Mouse (Mus musculus) neural tube, embryonic 13.5 days (tissue): ENCODE measurements around the gene Gpd1. TPM values are rescaled to one million over a fixed set of nuclear protein-coding genes. Genes with fewer than 3 reads are reported as not detected.
A peak's percentile ranks its signal among the peaks of the same experiment; 100 is the strongest.
"Not testable (repeated sequence)": the region's sequence is repeated elsewhere in the genome, so short reads cannot be mapped to it uniquely, and the experiment has no call there.

Experiments
- ATAC-seq: fragments of 200-750 bp; cut with Nextera tagmentation; 2 replicates; pipeline ENCODE4 v1.8.0; 2017; ENCODE audit warnings: low read depth, mild to moderate bottlenecking, moderate TSS enrichment, moderate library complexity
- H3K27ac ChIP-seq: fragments of 300-500 bp; sonication (generic); replicated peaks from 2 replicates; pipeline ENCODE4 v1.5.1; 2015; ENCODE audit warnings: moderate library complexity, mild to moderate bottlenecking, inconsistent platforms
- H3K27me3 ChIP-seq: fragments of 300-500 bp; sonication (generic); 2 replicates; pipeline ENCODE4 v1.6.1; 2015; ENCODE audit warnings: mild to moderate bottlenecking, inconsistent platforms
- H3K36me3 ChIP-seq: fragments of 300-500 bp; sonication (generic); 2 replicates; pipeline ENCODE4 v1.6.1; 2015; ENCODE audit warnings: mild to moderate bottlenecking, inconsistent platforms
- H3K4me1 ChIP-seq: fragments of 300-500 bp; sonication (generic); replicated peaks from 2 replicates; pipeline ENCODE4 v1.6.1; 2015; ENCODE audit warnings: inconsistent platforms
- H3K4me2 ChIP-seq: fragments of 300-500 bp; sonication (generic); 2 replicates; pipeline ENCODE4 v1.6.1; 2015; ENCODE audit warnings: inconsistent platforms, mild to moderate bottlenecking, moderate library complexity
- H3K4me3 ChIP-seq: fragments of 300-500 bp; sonication (generic); 2 replicates; pipeline ENCODE4 v1.5.1; 2015; ENCODE audit warnings: mild to moderate bottlenecking, inconsistent platforms
- H3K9ac ChIP-seq: fragments of 300-500 bp; sonication (generic); 2 replicates; pipeline ENCODE4 v1.6.1; 2015; ENCODE audit warnings: moderate library complexity, mild to moderate bottlenecking, inconsistent platforms
- H3K9me3 ChIP-seq: fragments of 300-500 bp; sonication (generic); 2 replicates; pipeline ENCODE4 v1.6.1; 2016; ENCODE audit warnings: inconsistent platforms
- WGBS: fragments of 180-500 bp; shearing (Covaris S2); methylation state at CpG from one replicate; pipeline ENCODE4 v1.1.7; 2015; 5-methylcytosine and 5-hydroxymethylcytosine counted together
- polyA plus RNA-seq: library from polyadenylated mRNA; unstranded; fragments of >200 nt; fragmentation: Nextera tagmentation; extraction: Ambion mirVana; gene quantifications from 2 replicates; pipeline ENCODE4 v1.2.1, GENCODE M21; 2015

Gpd1 gene
- polyA plus RNA-seq, 1 experiment from 2014 or later = 1.8 TPM

DNA sequence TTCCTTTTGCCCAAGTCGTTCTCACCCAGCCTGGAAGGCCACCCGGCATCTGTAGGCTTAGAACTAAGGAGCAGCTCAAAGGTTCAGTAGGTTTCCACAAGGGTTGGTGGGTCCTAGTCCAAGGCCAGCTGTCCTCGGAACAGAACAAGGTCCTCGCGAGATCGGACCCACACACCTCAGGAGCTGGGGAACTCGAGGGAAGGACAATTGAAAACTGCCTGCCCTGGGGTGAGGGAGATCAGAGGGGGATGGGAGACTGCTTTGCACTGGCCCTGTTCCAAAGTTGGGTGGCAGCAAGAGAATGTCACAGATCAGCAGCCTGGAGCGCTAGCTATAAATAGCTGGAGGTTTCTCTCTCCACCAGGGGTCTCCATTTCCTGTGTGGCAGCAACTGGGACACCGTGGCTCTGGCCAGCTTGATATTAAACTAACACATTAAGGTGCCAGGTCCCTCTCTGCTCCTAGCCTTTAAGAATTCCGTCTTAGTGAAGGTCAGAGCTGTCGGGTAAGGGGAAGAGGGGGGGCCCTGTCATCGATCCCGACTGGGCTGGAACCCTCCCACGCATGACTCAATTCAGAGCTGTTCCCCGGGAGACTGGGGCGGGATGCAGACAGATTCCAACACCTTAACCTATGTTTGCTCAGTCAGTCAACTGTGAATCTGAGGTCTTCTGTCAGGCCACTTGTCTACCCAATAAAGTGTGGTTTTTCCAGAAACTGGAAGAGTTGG, 7.1 kb downstream of the Gpd1 start:
- peak; percentile 20 for ATAC-seq
- 10% methylated on average over 16 of the region's 16 CpGs for WGBS

DNA sequence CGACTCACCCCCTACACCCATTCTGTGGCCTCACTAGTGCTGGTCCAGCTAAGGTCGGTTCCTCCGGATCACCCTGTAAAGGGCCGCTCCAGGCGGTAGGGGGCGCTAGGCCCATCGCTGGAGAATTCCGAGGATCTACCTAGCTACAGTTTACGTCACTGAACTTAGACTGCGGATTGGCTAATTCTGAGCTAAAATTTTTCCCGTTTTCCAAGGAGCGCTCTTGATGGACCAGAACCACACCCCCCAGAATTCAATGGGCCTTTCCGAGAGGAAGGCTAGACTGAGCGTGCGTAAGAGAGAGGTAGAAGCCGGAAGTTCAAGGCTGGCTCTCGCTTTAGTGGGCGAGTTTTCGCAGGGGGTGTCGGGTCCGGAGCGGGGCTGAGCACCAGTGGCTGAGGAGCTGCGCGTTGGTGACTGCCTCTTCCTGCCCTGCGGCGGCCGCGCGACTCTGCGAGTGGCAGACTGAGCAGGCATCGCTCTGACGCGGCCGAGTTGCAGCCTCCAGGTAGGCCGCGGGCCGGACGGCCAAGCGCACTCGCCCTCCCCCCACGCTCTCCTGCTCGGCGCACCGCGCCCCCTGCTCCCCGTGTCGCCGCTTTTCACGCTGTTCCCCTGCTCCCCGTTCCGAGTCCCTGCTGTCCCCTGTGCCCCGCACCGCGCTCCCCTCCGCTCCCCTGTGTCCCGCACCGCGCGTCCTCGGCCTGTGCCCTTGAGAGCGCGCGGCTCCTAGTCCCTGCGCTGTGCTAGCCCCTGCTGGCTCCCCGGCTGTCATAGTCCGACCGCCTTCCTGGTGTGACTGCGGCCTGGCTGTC, 8.2 kb downstream of the Gpd1 start, which contains the start of gene Cox14:
Gene Cox14 (plus strand): TSS at position 278 of the 815 bp plus-strand sequence.
- H3K9me3 ChIP-seq = no peaks in the 10 kb centered on the region
- peak; percentile 94 for ATAC-seq
- peaks cover 39% of the 10 kb centered on the region for H3K4me1 ChIP-seq
- H3K27me3 ChIP-seq = no peaks in the 10 kb centered on the region
- peak within 1 kb of the TSS; percentile 93 for H3K27ac ChIP-seq
- H3K9ac ChIP-seq = peak within 1 kb of the TSS; percentile 95
- H3K36me3 ChIP-seq = peaks cover 61% of the 10 kb centered on the region
- under 1% methylated on average over 62 of the region's 68 CpGs for WGBS
- peak within 1 kb of the TSS; percentile 98 for H3K4me3 ChIP-seq
- peak within 1 kb of the TSS; percentile 86 for H3K4me2 ChIP-seq

More for the DNA sequence above, 7.1 kb downstream of the Gpd1 start:
- H3K9ac ChIP-seq = peak overlapping the region; percentile 74
- no peaks in the 10 kb centered on the region for H3K9me3 ChIP-seq
- H3K27me3 ChIP-seq = no peaks in the 10 kb centered on the region
- H3K36me3 ChIP-seq = peaks cover 57% of the 10 kb centered on the region
- peaks cover 39% of the 10 kb centered on the region for H3K4me1 ChIP-seq
- H3K4me3 ChIP-seq = peak overlapping the region; percentile 98
- peak overlapping the region; percentile 64 for H3K27ac ChIP-seq
- peak overlapping the region; percentile 58 for H3K4me2 ChIP-seq

DNA sequence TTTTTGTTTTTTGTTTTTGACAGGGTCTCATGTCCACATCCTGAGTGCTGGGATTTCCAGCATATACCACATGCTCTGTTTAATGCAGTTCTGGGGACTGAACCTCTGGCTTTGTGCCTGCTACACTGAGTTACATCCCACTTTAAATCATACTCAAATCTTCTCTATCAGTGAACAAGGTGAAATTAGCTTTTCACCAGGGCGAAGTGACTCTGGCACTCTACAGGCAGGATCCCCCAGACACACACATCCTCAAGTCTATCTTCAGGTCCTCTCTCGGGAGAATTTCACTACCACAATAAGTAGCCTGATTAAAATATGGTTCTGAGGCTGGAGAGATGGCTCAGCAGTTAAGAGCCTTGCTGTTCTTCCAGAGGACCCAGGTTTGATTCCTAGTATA, 9.2 kb downstream of the Gpd1 start:
- 73% methylated on average over 2 of the region's 2 CpGs for WGBS
- Histone ChIP-seq H3K27me3 (no peaks in the 10 kb centered on the region), H3K4me3 (peak overlapping the region; percentile 98), H3K9me3 (no peaks in the 10 kb centered on the region), H3K27ac (peak overlapping the region; percentile 93; the same call in 1 of the 2 replicates), H3K4me1 (peaks cover 39% of the 10 kb centered on the region), H3K4me2 (peak overlapping the region; percentile 86), H3K9ac (peak overlapping the region; percentile 95), H3K36me3 (peaks cover 57% of the 10 kb centered on the region)
- ATAC-seq = no peak

DNA sequence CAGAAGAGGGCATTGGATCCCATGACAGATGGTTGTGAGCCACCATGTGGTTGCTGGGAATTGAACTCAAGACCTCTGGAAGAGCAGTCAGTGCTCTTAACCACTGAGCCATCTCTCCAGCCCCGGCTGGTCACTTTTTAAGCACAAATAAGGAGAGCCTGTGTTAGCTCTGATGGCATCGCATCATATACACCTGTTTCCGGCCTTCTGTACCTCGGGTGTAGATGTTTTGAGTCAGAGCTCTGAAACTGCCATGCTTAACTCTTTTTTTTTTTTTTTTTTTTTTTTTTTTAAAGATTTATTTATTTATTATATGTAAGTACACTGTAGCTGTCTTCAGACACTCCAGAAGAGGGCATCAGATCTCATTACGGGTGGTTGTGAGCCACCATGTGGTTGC, 9.7 kb downstream of the Gpd1 start:
- H3K27ac ChIP-seq, ATAC-seq: not testable (repeated sequence)
- WGBS = 94% methylated on average over 4 of the region's 5 CpGs

DNA sequence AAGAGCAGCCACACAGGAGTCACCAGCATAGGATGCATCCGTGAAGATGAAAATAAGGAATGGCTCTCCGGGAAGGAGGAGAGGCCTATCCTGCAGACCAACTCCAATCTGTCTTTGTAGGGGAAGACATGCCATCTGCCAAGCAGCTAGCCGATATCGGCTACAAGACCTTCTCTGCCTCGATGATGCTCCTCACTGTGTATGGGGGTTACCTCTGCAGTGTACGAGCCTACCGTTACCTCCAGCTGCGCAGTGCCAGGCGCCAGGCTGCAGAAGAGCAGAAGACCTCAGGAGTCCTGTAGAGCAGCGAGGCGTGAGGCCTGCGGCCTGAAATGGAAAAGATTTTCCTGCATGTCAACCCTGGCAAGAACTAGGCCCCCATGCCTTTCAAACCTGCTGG, 10.2 kb downstream of the Gpd1 start:
- Histone ChIP-seq H3K27ac (no peak overlapping the region), H3K4me1 (peaks cover 39% of the 10 kb centered on the region), H3K4me2 (no peak overlapping the region), H3K4me3 (no peak overlapping the region), H3K9ac (no peak overlapping the region), H3K9me3 (no peaks in the 10 kb centered on the region), H3K27me3 (no peaks in the 10 kb centered on the region), H3K36me3 (peaks cover 50% of the 10 kb centered on the region)
- ATAC-seq = no peak
- 96% methylated on average over 12 of the region's 12 CpGs for WGBS

More for the DNA sequence above, 9.7 kb downstream of the Gpd1 start:
- H3K4me1 ChIP-seq = peaks cover 39% of the 10 kb centered on the region
- not testable (repeated sequence) for H3K9me3 ChIP-seq, H3K9ac ChIP-seq, H3K27me3 ChIP-seq, H3K4me3 ChIP-seq
- peaks cover 55% of the 10 kb centered on the region for H3K36me3 ChIP-seq
- H3K4me2 ChIP-seq = peak overlapping the region; percentile 86

DNA sequence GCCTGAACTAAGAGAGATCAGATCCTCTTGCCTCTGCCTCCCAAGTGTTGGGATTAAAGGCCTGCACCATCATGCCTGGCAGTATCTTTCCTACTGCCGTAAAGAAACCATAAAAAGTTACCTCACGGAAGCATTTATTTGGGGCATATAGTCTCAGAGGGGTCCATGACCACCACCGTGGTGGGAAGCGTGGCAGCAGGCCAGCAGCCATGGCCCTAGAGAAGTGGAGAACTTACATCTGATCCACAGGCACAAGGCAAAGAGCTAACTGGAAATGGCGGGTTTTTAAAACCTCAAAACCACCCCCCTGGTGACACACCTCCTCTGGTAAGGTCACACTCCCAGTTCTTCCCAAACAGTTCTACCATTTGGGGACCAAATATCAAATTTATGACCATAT, 10.9 kb downstream of the Gpd1 start:
- Histone ChIP-seq H3K27ac (no peak overlapping the region), H3K36me3 (peaks cover 48% of the 10 kb centered on the region), H3K9ac (no peak overlapping the region), H3K9me3 (no peaks in the 10 kb centered on the region), H3K27me3 (no peaks in the 10 kb centered on the region), H3K4me2 (no peak overlapping the region), H3K4me3 (no peak overlapping the region), H3K4me1 (peaks cover 34% of the 10 kb centered on the region)
- ATAC-seq = no peak
- WGBS = 93% methylated on average over 5 of the region's 5 CpGs

DNA sequence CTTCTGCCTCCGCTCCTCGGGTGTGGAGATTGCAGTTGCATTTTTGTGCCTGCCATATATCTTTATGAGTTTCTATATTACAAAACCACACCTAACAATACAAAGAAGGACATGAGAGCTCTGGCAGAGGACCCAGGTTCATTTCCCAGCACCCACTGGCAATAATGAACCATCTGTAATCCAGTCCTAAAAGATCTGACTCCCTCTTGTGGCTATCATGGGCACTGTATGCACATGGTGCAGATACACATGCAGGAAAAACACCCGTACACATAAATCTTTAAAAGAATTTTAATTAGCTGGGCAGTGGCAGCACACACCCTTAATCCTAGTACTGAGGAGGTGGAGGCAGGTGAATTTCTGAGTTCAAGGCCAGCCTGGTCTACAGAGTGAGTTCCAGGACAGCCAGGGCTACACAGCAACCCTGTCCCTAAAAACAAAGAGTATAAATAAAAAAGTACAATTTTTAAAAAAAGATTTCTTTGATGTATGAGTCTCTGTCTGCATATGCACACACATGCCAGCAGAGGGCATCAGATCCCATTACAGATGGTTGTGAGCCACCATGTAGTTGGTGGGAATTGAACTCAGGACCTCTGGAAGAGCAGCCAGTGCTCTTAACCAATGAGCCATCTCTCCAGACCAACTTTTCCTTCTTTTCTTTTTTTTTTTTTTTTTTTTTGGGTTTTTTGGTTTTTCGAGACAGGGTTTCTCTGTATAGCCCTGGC, 11.9 kb downstream of the Gpd1 start:
- no peak overlapping the region for H3K4me3 ChIP-seq
- no peaks in the 10 kb centered on the region for H3K9me3 ChIP-seq
- 87% methylated on average over 4 of the region's 4 CpGs for WGBS
- peaks cover 24% of the 10 kb centered on the region for H3K4me1 ChIP-seq
- no peak for ATAC-seq
- H3K9ac ChIP-seq = no peak overlapping the region
- peaks cover 52% of the 10 kb centered on the region for H3K36me3 ChIP-seq
- no peaks in the 10 kb centered on the region for H3K27me3 ChIP-seq
- no peak overlapping the region for H3K4me2 ChIP-seq
- H3K27ac ChIP-seq = no peak overlapping the region

DNA sequence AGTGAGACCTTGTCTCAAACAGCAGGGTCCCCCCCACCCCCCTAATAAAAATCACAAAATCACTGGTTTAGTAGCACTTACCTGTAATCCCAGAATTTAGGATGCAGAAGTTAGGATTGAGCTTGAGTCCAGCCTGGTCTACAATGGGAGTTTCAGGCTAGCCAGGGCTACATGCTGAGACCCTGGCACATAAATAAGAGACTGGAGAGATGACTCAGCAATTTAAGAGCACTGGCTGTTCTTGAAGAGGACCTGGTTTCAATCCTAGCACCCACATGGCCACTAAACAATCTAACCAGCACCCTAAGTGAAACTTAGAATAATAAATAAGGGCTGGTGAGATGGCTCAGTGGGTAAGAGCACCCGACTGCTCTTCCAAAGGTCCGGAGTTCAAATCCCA, 13.9 kb downstream of the Gpd1 start:
- peaks cover 69% of the 10 kb centered on the region for H3K36me3 ChIP-seq
- H3K4me3 ChIP-seq = no peak overlapping the region
- H3K9ac ChIP-seq = no peak overlapping the region
- no peaks in the 10 kb centered on the region for H3K27me3 ChIP-seq
- H3K9me3 ChIP-seq = no peaks in the 10 kb centered on the region
- no peak overlapping the region for H3K4me2 ChIP-seq
- H3K4me1 ChIP-seq = peaks cover 14% of the 10 kb centered on the region
- ATAC-seq = no peak
- no peak overlapping the region for H3K27ac ChIP-seq
- WGBS = 97% methylated on average over 2 of the region's 2 CpGs

DNA sequence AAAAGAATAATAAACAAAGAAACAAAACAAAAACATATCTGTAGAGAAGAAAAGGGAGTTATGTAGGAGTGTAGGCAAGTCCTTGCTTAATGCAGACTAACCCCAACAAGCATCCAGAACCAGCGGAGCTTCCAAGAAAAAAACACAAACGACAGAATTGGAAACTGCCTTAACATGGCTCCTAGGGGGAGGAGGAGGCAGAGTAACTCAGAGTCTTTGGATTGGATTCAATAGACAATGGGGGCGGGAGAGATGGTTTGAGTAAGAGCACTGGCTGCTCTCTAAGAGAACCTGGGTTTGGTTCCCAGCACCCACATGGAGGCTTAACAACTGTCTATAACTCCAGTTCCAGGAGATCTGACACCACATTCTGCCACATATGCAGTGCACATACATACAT, 14.4 kb downstream of the Gpd1 start:
- 94% methylated on average over 3 of the region's 3 CpGs for WGBS
- Histone ChIP-seq H3K36me3 (peaks cover 75% of the 10 kb centered on the region), H3K9me3 (no peaks in the 10 kb centered on the region), H3K4me1 (peaks cover 8% of the 10 kb centered on the region), H3K27me3 (no peaks in the 10 kb centered on the region), H3K27ac (no peak overlapping the region), H3K4me3 (no peak overlapping the region), H3K9ac (no peak overlapping the region), H3K4me2 (no peak overlapping the region)
- no peak for ATAC-seq

DNA sequence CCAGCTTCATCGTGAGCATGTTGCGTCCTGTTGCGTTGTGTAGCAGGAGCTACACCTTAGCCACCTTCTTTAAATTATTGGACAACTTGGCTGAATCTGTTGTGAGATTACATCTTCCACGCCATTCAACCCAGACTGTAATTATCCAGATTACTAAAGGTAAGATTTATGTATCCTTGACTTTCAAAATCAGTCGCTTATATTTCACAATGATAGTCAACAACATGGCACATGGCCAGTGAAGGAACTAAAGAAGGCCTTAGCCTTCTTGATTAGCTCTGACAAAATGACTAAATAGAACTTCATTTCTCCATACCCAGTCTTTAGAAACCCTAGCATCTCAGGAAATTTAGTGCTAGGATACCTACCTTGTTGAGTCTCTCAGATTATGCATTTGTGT, 15.9 kb downstream of the Gpd1 start:
- no peaks in the 10 kb centered on the region for H3K4me1 ChIP-seq
- 93% methylated on average over 5 of the region's 5 CpGs for WGBS
- no peak for ATAC-seq

DNA sequence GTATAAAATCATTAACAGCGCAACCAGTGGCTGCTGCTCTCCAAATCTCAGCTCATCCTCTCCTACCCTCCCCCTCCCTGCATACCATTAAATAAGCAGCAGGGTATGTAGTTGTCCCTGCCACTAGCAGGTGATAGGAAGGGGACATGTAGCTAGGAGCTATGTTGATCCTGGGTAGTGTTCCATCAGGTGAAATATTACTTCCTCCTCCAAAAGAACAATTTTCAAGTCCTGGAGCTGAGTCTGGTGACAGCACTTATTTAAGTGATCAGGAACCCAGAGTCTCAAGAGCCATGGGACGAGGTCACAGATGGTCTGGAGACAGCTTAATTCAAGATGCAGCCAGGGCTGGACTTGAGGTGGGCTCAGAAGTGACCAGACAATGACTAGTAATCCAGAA, 18.3 kb downstream of the Gpd1 start:
- H3K27ac ChIP-seq = no peak overlapping the region
- H3K4me3 ChIP-seq = no peak overlapping the region
- no peak overlapping the region for H3K4me2 ChIP-seq
- no peaks in the 10 kb centered on the region for H3K4me1 ChIP-seq
- H3K9ac ChIP-seq = no peak overlapping the region
- no peaks in the 10 kb centered on the region for H3K27me3 ChIP-seq
- 88% methylated on average over 2 of the region's 2 CpGs for WGBS
- H3K9me3 ChIP-seq = no peaks in the 10 kb centered on the region
- H3K36me3 ChIP-seq = peaks cover 84% of the 10 kb centered on the region
- ATAC-seq = no peak

More for the DNA sequence above, 15.9 kb downstream of the Gpd1 start:
- Histone ChIP-seq H3K9me3 (no peaks in the 10 kb centered on the region), H3K9ac (no peak overlapping the region), H3K36me3 (peaks cover 80% of the 10 kb centered on the region), H3K4me2 (no peak overlapping the region), H3K27me3 (no peaks in the 10 kb centered on the region), H3K27ac (no peak overlapping the region), H3K4me3 (no peak overlapping the region)

DNA sequence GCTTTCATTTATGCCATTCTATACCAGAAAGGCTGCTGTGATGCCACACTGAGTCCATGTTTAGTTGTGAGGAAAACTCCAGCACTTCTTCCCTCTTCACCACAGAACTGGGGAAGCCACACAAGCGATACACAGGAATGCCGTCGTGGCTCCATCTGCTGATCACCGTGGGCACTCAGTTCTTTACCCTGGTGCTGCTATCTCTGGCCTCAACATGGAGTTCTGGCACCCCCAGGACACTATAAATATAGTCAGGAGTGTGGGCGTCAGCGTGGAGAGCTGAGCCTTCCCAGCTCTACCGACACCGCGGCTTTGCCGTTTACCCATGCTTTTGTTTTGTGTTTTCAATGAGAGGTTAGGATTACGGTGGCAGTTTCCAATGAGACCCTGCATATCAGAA, 19.4 kb downstream of the Gpd1 start:
- no peaks in the 10 kb centered on the region for H3K9me3 ChIP-seq
- no peak overlapping the region for H3K4me2 ChIP-seq
- peaks cover 89% of the 10 kb centered on the region for H3K36me3 ChIP-seq
- H3K4me1 ChIP-seq = no peaks in the 10 kb centered on the region
- WGBS = 91% methylated on average over 11 of the region's 11 CpGs
- no peak overlapping the region for H3K27ac ChIP-seq
- H3K4me3 ChIP-seq = no peak overlapping the region
- ATAC-seq = no peak
- H3K9ac ChIP-seq = no peak overlapping the region
- H3K27me3 ChIP-seq = no peaks in the 10 kb centered on the region
